In the genomic region with DNA sequence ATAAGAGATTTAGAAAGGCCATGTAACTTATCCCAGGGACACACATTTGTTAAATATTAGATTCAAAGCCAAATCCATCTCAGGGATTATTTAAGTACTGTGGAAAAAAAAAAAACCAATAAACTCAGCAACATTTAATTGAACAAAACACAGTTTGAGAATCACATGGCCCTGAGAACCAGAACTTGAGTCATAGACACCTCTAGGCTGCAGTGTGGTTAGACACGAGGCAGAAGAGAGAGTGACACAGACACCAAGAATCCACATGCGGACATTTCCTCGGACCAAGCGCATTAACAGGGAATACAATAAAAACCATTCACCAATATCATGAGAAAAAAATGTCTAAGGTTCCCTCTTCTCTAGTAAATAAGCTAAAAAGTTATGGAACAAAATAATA, we compare ENCODE assay signal across 22 mouse cellular contexts.
DNase-seq lines count a peak whose midpoint lies in the region; ATAC-seq and TF ChIP-seq lines count a peak whose summit lies in the region.
"Had no signal": no experiment of that assay in that cellular context is flagged by ENCODE, and none has a peak within 500 bp of the region (broad histone marks: within the 10 kb centered on the region; RNA-seq: fewer than 3 reads in every experiment).

No protein-coding gene starts in this region.

- DNase-seq in fibroblast of lung, adult 2 months (ENCODE audit: low read depth) = peak; percentile 33
- DNase-seq in cerebellum, postnatal 14 days = no peak
- no peak for DNase-seq in layer of hippocampus, adult 11-12 months (ENCODE audit: low spot score)
- DNase-seq: adrenal gland, adult 2 months; adrenal gland, adult 8-10 months; adrenal gland, postnatal 10 days; adrenal gland, postnatal 14 days; adrenal gland, postnatal 25 days; adrenal gland, postnatal 36 days; B cell, adult 2 months; cerebellum, adult 11 months; cerebellum, adult 11-12 months; cerebellum, adult 18-20 months; cerebellum, adult 2 months had no signal

- no peak for TF ChIP-seq POLR2A in myocyte (IDR thresholded peaks at IDR 0.05; ENCODE audit: insufficient read length, low read depth)

- H3K4me3 ChIP-seq in C2C12 (ENCODE audit: insufficient read depth, poor library complexity, severe bottlenecking) = no peak overlapping the region
- no peak overlapping the region for H3K4me3 ChIP-seq in myocyte
- H3K4me3 ChIP-seq in intestine, embryonic 15.5 days (replicated peaks) = no peak overlapping the region

- no peaks in the 10 kb centered on the region for H3K79me3 ChIP-seq in C2C12 (ENCODE audit: low read depth)

- H3K9me3 ChIP-seq in intestine, embryonic 15.5 days = no peaks in the 10 kb centered on the region
- H3K9me3 ChIP-seq: G1E had no signal

- no peak overlapping the region for H3K4me2 ChIP-seq in myocyte (ENCODE audit: low read depth)
- no peak overlapping the region for H3K4me2 ChIP-seq in intestine, embryonic 15.5 days (replicated peaks)

- TF ChIP-seq CTCF in C2C12 (IDR thresholded peaks at IDR 0.05; ENCODE audit: control insufficient read depth, insufficient read depth, insufficient read length) = no peak

- WGBS in intestine, embryonic 15.5 days = 85% methylated on average over 4 of the region's 4 CpGs

- H3K36me3 ChIP-seq in C2C12 (ENCODE audit: control insufficient read depth, insufficient read depth) (no peaks in the 10 kb centered on the region), myocyte (ENCODE audit: control insufficient read depth, insufficient read depth) (no peaks in the 10 kb centered on the region)
- H3K36me3 ChIP-seq in intestine, embryonic 15.5 days = no peaks in the 10 kb centered on the region
- H3K36me3 ChIP-seq: G1E had no signal

- no peak overlapping the region for H3K9ac ChIP-seq in intestine, embryonic 15.5 days

- H3K79me2 ChIP-seq in C2C12 (ENCODE audit: control insufficient read depth, insufficient read depth) = no peaks in the 10 kb centered on the region
- no peaks in the 10 kb centered on the region for H3K79me2 ChIP-seq in myocyte (ENCODE audit: control insufficient read depth, insufficient read depth)

- no peak overlapping the region for H3K27ac ChIP-seq in intestine, embryonic 15.5 days

- no peak for ATAC-seq in intestine, embryonic 15.5 days
- ATAC-seq: activated CD4-positive, CD25-positive, alpha-beta regulatory T cell, adult 4 months; CD4-positive, CD25-positive, alpha-beta regulatory T cell, adult 4 months; Patski had no signal

- no peaks in the 10 kb centered on the region for H3K4me1 ChIP-seq in intestine, embryonic 15.5 days (replicated peaks)

- H3ac ChIP-seq in C2C12 (ENCODE audit: control insufficient read depth, insufficient read length, low read depth) = no peak overlapping the region
- no peak overlapping the region for H3ac ChIP-seq in myocyte (ENCODE audit: control insufficient read depth, insufficient read length)

- no peaks in the 10 kb centered on the region for H3K27me3 ChIP-seq in C2C12 (ENCODE audit: control insufficient read depth, insufficient read depth, insufficient read length)
- no peaks in the 10 kb centered on the region for H3K27me3 ChIP-seq in myocyte (ENCODE audit: control insufficient read depth, insufficient read depth, insufficient read length)
- no peaks in the 10 kb centered on the region for H3K27me3 ChIP-seq in intestine, embryonic 15.5 days (replicated peaks)
- H3K27me3 ChIP-seq: CH12.LX, Patski had no signal

TF ChIP-seq in C2C12, 6 proteins besides CTCF, POLR2A, EP300 and RAD21:
- TF ChIP-seq MAX (IDR thresholded peaks at IDR 0.05) = peak; percentile 79
- no peak for TF ChIP-seq CEBPB (IDR thresholded peaks at IDR 0.05; ENCODE audit: low read depth)
- TF ChIP-seq USF1 (IDR thresholded peaks at IDR 0.05; ENCODE audit: low read depth) = peak; percentile 58
- no peak for TF ChIP-seq MYOD1 (IDR thresholded peaks at IDR 0.05; ENCODE audit: control insufficient read depth, insufficient read length, low read depth)
- no peak for TF ChIP-seq MYOG (IDR thresholded peaks at IDR 0.05; ENCODE audit: control insufficient read depth, extremely low read depth, insufficient read length)
- TF ChIP-seq FOSL1 (IDR thresholded peaks at IDR 0.05; ENCODE audit: insufficient read depth, low read length, poor library complexity, severe bottlenecking) = no peak
TF ChIP-seq in C2C12: peak in this region for 2.

TF ChIP-seq in myocyte, 11 proteins besides CTCF, POLR2A, EP300 and RAD21:
- TF ChIP-seq REST (IDR thresholded peaks at IDR 0.05; ENCODE audit: insufficient read depth, insufficient read length) = no peak
- peak; percentile 57 for TF ChIP-seq USF1 (IDR thresholded peaks at IDR 0.05; ENCODE audit: low read depth)
